Mouse (Mus musculus): Measurements from ENCODE around the gene Emb.

DNA sequence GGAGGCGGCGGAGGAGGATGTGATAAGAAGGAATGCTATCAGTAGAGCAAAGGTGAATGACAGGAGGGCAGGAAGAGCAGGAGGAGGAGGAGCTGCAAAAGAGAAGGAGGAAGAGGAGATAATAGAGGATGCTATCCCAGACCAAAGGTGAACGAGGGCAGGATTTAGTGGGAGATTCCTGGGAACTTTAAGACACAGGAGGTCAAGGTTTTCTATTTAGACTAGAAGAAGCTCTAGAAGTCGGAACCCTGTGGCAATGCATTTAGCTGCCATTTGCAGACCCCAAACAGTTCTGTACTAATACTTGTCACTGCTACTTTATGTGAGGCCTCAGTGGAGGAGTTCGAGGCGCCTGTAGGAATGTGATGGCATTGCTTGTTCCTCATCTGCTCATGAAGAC lies at the start of gene Emb:
- TF ChIP-seq RAD21 (IDR thresholded peaks at IDR 0.05; ENCODE audit: low read depth, low read length) (no peak), CHD1 (IDR thresholded peaks at IDR 0.05; ENCODE audit: low read depth, low read length) (no peak), EP300 (IDR thresholded peaks at IDR 0.05; ENCODE audit: low read depth in 1 of 2, low read length in 2 of 2) (no peak), POLR2A (IDR thresholded peaks at IDR 0.05; ENCODE audit: control insufficient read depth in 1 of 2, insufficient read depth in 1 of 2, low read depth in 1 of 2, low read length in 2 of 2, poor library complexity in 1 of 2) (no peak), JUND (IDR thresholded peaks at IDR 0.05; ENCODE audit: low read depth, low read length) (no peak), CTCF (IDR thresholded peaks at IDR 0.05 in 2 of 3, conservative IDR thresholded peaks at IDR 0.05 in 1 of 3; ENCODE audit: control insufficient read depth in 1 of 3, insufficient read depth in 1 of 3, low read depth in 2 of 3, low read length in 3 of 3, poor library complexity in 1 of 3, severe bottlenecking in 1 of 3) (no peak), USF1 (IDR thresholded peaks at IDR 0.05; ENCODE audit: low read depth, low read length) (no peak), MAX (IDR thresholded peaks at IDR 0.05; ENCODE audit: low read length) (no peak), ZNF384 (IDR thresholded peaks at IDR 0.05; ENCODE audit: low read depth, low read length) (no peak), MAFK (IDR thresholded peaks at IDR 0.05; ENCODE audit: borderline replicate concordance, low read depth, low read length) (no peak), GATA1 (IDR thresholded peaks at IDR 0.05; ENCODE audit: low read depth, low read length) (no peak), POLR2AphosphoS2 (IDR thresholded peaks at IDR 0.05; ENCODE audit: low read length) (no peak), SMC3 (IDR thresholded peaks at IDR 0.05; ENCODE audit: low read depth, low read length) (no peak), ZKSCAN1 (IDR thresholded peaks at IDR 0.05; ENCODE audit: low read depth, low read length) (no peak)

All from MEL (cell line).